Mouse (Mus musculus) CH12.LX (cell line): ENCODE measurements at regions not wholly inside any gene's neighbourhood (a gene's known extent, or its start where the extent isn't known, plus 50 kb on each side); places are given as distances from the start of the nearest gene placed in this dataset.

Experiments used
- CTCF ChIP-seq, 2 experiments: IDR thresholded peaks in 1 of 2; conservative IDR thresholded peaks in 1 of 2; 2 replicates each; pipeline ENCODE4 v1.5.1; 2011 to 2012; ENCODE audit warnings: low read depth in 2 of 2, low read length in 2 of 2, improper control_type of control experiment in 1 of 2, inconsistent platforms in 1 of 2, mild to moderate bottlenecking in 1 of 2, moderate library complexity in 1 of 2
- E2F4 ChIP-seq: IDR thresholded peaks from 2 replicates; pipeline ENCODE4 v1.6.1; 2011; ENCODE audit warnings: low read depth, low read length, improper control_type of control experiment; ENCODE audit not compliant: insufficient replicate concordance
- EP300 ChIP-seq: IDR thresholded peaks from 2 replicates; pipeline ENCODE4 v1.6.1; 2011; ENCODE audit warnings: low read length, improper control_type of control experiment
- GABPA ChIP-seq: IDR thresholded peaks from 2 replicates; pipeline ENCODE4 v1.6.1; 2012; ENCODE audit warnings: low read depth, low read length, improper control_type of control experiment, inconsistent platforms; ENCODE audit not compliant: insufficient replicate concordance
- HCFC1 ChIP-seq: IDR thresholded peaks from 2 replicates; pipeline ENCODE4 v1.6.1; 2012; ENCODE audit warnings: low read depth, mild to moderate bottlenecking, inconsistent platforms, low read length, improper control_type of control experiment
- MYC ChIP-seq: IDR thresholded peaks from 2 replicates; pipeline ENCODE4 v1.6.1; 2011; ENCODE audit warnings: low read depth, mild to moderate bottlenecking, improper control_type of control experiment, low read length
- NELFE ChIP-seq: IDR thresholded peaks from 2 replicates; pipeline ENCODE4 v1.6.1; 2011; ENCODE audit warnings: low read depth, low read length, improper control_type of control experiment
- PAX5 ChIP-seq: IDR thresholded peaks from 2 replicates; pipeline ENCODE4 v1.6.1; 2012; ENCODE audit warnings: low read length, inconsistent platforms, mixed read lengths
- POLR2A ChIP-seq: IDR thresholded peaks from 2 replicates; pipeline ENCODE4 v1.6.1; 2011; ENCODE audit warnings: low read depth, mild to moderate bottlenecking, improper control_type of control experiment, low read length
- RAD21 ChIP-seq: IDR thresholded peaks from 2 replicates; pipeline ENCODE4 v1.6.1; 2011; ENCODE audit warnings: low read depth, mild to moderate bottlenecking, low read length, improper control_type of control experiment, moderate library complexity

DNA sequence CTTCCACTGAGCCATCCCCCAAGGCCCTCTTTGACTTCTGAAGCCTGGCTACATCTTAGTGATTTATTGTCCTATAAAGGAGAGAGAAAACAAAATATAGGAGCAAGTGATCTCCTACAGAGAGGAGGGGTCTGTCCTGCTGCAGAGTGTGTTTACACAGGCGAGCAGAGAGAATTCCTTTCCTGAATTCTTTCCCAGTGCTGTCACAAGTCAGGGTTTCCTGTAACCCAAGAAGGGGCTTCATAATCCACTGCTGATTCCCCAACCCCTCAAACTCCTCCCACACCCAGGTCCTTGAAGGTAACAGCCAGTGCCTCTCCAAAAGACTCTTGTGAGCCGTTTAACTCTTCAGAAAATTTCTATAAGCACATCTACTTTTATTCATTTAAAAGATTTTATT is 66.8 kb upstream of the Tpm1 start:
- TF ChIP-seq PAX5 = no peak
- TF ChIP-seq RAD21 = no peak
- no peak for TF ChIP-seq E2F4
- TF ChIP-seq MYC = no peak
- no peak for TF ChIP-seq CTCF (conservative IDR thresholded peaks at IDR 0.05 in 1 of 2, IDR thresholded peaks at IDR 0.05 in 1 of 2; ENCODE audit: low read depth in 2 of 2, low read length in 2 of 2)
- TF ChIP-seq HCFC1 = no peak
- TF ChIP-seq POLR2A = no peak
- TF ChIP-seq NELFE = no peak
- TF ChIP-seq GABPA = no peak
- no peak for TF ChIP-seq EP300
